Mouse (Mus musculus): ENCODE results near the gene Gltp. TPM values are rescaled to one million over a fixed set of nuclear protein-coding genes. Genes with fewer than 3 reads are reported as not detected.

The Gltp gene
- polyA plus RNA-seq, 1 experiment from 2014 or later = 53.4 TPM

GRCm38 (mm10) chr5:114657426-114657825, 33.4 kb downstream of the Gltp start:
- no peak overlapping the region for H3K9ac ChIP-seq (ENCODE audit: low read depth, low read length)
- no peaks in the 10 kb centered on the region for H3K4me1 ChIP-seq (replicated peaks; ENCODE audit: control insufficient read depth, insufficient read depth, low read length)
- no peak overlapping the region; the same call in 1 of the 2 replicates for H3K4me3 ChIP-seq (ENCODE audit: low read depth, low read length)
- 46% methylated on average over 10 of the region's 10 CpGs for WGBS
- H3K36me3 ChIP-seq (ENCODE audit: control insufficient read depth, insufficient read depth, low read length) = no peaks in the 10 kb centered on the region
- no peak for ATAC-seq (replicated peaks; ENCODE audit: low FRiP score)
- no peak overlapping the region for H3K27ac ChIP-seq (ENCODE audit: low read depth, low read length)
- H3K9me3 ChIP-seq (ENCODE audit: control insufficient read depth, low read length) = no peaks in the 10 kb centered on the region
- peak overlapping the region; percentile 83 for H3K4me2 ChIP-seq
- no peak for DNase-seq (ENCODE audit: low spot score)
- peaks cover 52% of the 10 kb centered on the region for H3K27me3 ChIP-seq (replicated peaks; ENCODE audit: control insufficient read depth, insufficient read depth, low read length)

DNA sequence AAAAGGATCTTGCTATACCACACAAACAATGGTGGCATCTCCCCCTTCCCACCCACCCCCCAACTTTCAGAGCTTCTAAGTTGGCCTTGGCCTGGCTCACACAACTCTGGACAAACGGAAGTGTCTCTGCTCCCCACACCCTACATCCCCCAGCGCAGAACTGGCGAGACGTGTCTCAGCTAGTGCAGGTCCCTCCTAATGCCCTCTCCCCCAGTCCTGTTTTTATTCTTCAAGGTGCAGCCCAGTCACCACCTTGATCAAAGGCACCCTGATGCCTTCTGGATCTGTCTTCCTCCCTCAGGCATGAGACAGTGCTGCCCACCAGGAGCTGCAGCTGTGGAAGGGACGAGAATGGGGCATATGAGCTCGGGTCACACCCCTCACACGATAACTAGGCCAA, 34.5 kb downstream of the Gltp start:
- no peak overlapping the region for H3K4me3 ChIP-seq (ENCODE audit: low read depth, low read length)
- WGBS = 73% methylated on average over 7 of the region's 7 CpGs
- DNase-seq (ENCODE audit: low spot score) (no peak), ATAC-seq (replicated peaks; ENCODE audit: low FRiP score) (no peak)
- no peaks in the 10 kb centered on the region for H3K9me3 ChIP-seq (ENCODE audit: control insufficient read depth, low read length)
- H3K9ac ChIP-seq (ENCODE audit: low read depth, low read length) = no peak overlapping the region
- H3K27me3 ChIP-seq (replicated peaks; ENCODE audit: control insufficient read depth, insufficient read depth, low read length) = peaks cover 52% of the 10 kb centered on the region
- H3K4me2 ChIP-seq = no peak overlapping the region
- H3K4me1 ChIP-seq (replicated peaks; ENCODE audit: control insufficient read depth, insufficient read depth, low read length) = no peaks in the 10 kb centered on the region
- no peaks in the 10 kb centered on the region for H3K36me3 ChIP-seq (ENCODE audit: control insufficient read depth, insufficient read depth, low read length)
- H3K27ac ChIP-seq (ENCODE audit: low read depth, low read length) = no peak overlapping the region

- peaks cover 4% of the 10 kb centered on the region for H3K4me1 ChIP-seq (replicated peaks; ENCODE audit: control insufficient read depth, insufficient read depth, low read length)
- H3K27me3 ChIP-seq (replicated peaks; ENCODE audit: control insufficient read depth, insufficient read depth, low read length) = peaks cover 51% of the 10 kb centered on the region
- DNase-seq (ENCODE audit: low spot score) (no peak), ATAC-seq (replicated peaks; ENCODE audit: low FRiP score) (no peak)
- no peak overlapping the region for H3K4me3 ChIP-seq (ENCODE audit: low read depth, low read length)
- no peak overlapping the region for H3K9ac ChIP-seq (ENCODE audit: low read depth, low read length)
- H3K27ac ChIP-seq (ENCODE audit: low read depth, low read length) = no peak overlapping the region
- no peaks in the 10 kb centered on the region for H3K36me3 ChIP-seq (ENCODE audit: control insufficient read depth, insufficient read depth, low read length)
- WGBS = 81% methylated on average over 5 of the region's 5 CpGs
- H3K9me3 ChIP-seq (ENCODE audit: control insufficient read depth, low read length) = no peaks in the 10 kb centered on the region
- no peak overlapping the region for H3K4me2 ChIP-seq
Measured at GRCm38 (mm10) chr5:114655721-114656120, 35.1 kb downstream of the Gltp start.

- ATAC-seq (replicated peaks; ENCODE audit: low FRiP score) (no peak), DNase-seq (ENCODE audit: low spot score) (no peak)
- Histone ChIP-seq H3K36me3 (ENCODE audit: control insufficient read depth, insufficient read depth, low read length) (no peaks in the 10 kb centered on the region), H3K4me2 (no peak overlapping the region), H3K4me1 (replicated peaks; ENCODE audit: control insufficient read depth, insufficient read depth, low read length) (peaks cover 15% of the 10 kb centered on the region), H3K27me3 (replicated peaks; ENCODE audit: control insufficient read depth, insufficient read depth, low read length) (peaks cover 44% of the 10 kb centered on the region), H3K9ac (ENCODE audit: low read depth, low read length) (0 out of 2 replicates have a peak overlapping the region, but pooled peaks have one; percentile 20), H3K27ac (ENCODE audit: low read depth, low read length) (no peak overlapping the region), H3K9me3 (ENCODE audit: control insufficient read depth, low read length) (no peaks in the 10 kb centered on the region), H3K4me3 (ENCODE audit: low read depth, low read length) (no peak overlapping the region)
- WGBS = 65% methylated on average over 12 of the region's 15 CpGs
Measured at GRCm38 (mm10) chr5:114653656-114654437, 36.9 kb downstream of the Gltp start.

- no peak overlapping the region for H3K4me2 ChIP-seq
- ATAC-seq (replicated peaks; ENCODE audit: low FRiP score) (no peak), DNase-seq (ENCODE audit: low spot score) (no peak)
- H3K4me1 ChIP-seq (replicated peaks; ENCODE audit: control insufficient read depth, insufficient read depth, low read length) = peaks cover 27% of the 10 kb centered on the region
- H3K27ac ChIP-seq (ENCODE audit: low read depth, low read length) = no peak overlapping the region
- no peaks in the 10 kb centered on the region for H3K9me3 ChIP-seq (ENCODE audit: control insufficient read depth, low read length)
- no peak overlapping the region for H3K4me3 ChIP-seq (ENCODE audit: low read depth, low read length)
- 34% methylated on average over 3 of the region's 3 CpGs for WGBS
- H3K9ac ChIP-seq (ENCODE audit: low read depth, low read length) = no peak overlapping the region
- no peaks in the 10 kb centered on the region for H3K36me3 ChIP-seq (ENCODE audit: control insufficient read depth, insufficient read depth, low read length)
- peaks cover 23% of the 10 kb centered on the region for H3K27me3 ChIP-seq (replicated peaks; ENCODE audit: control insufficient read depth, insufficient read depth, low read length)
Measured at GRCm38 (mm10) chr5:114651449-114651848, 39.3 kb downstream of the Gltp start.

- Histone ChIP-seq H3K36me3 (ENCODE audit: control insufficient read depth, insufficient read depth, low read length) (no peaks in the 10 kb centered on the region), H3K4me3 (ENCODE audit: low read depth, low read length) (no peak overlapping the region), H3K9me3 (ENCODE audit: control insufficient read depth, low read length) (no peaks in the 10 kb centered on the region), H3K9ac (ENCODE audit: low read depth, low read length) (no peak overlapping the region), H3K4me1 (replicated peaks; ENCODE audit: control insufficient read depth, insufficient read depth, low read length) (peaks cover 27% of the 10 kb centered on the region), H3K27me3 (replicated peaks; ENCODE audit: control insufficient read depth, insufficient read depth, low read length) (peaks cover 18% of the 10 kb centered on the region), H3K27ac (ENCODE audit: low read depth, low read length) (no peak overlapping the region), H3K4me2 (no peak overlapping the region)
- WGBS = 53% methylated on average over 14 of the region's 14 CpGs
- no peak for DNase-seq (ENCODE audit: low spot score)
- ATAC-seq (replicated peaks; ENCODE audit: low FRiP score) = no peak
Measured at GRCm38 (mm10) chr5:114651002-114651401, 39.8 kb downstream of the Gltp start.

GRCm38 (mm10) chr5:114648728-114649311, 42.0 kb downstream of the Gltp start:
- H3K4me3 ChIP-seq (ENCODE audit: low read depth, low read length) = no peak overlapping the region
- H3K4me2 ChIP-seq = no peak overlapping the region
- no peaks in the 10 kb centered on the region for H3K9me3 ChIP-seq (ENCODE audit: control insufficient read depth, low read length)
- no peaks in the 10 kb centered on the region for H3K36me3 ChIP-seq (ENCODE audit: control insufficient read depth, insufficient read depth, low read length)
- 86% methylated on average over 11 of the region's 11 CpGs for WGBS
- no peak overlapping the region for H3K27ac ChIP-seq (ENCODE audit: low read depth, low read length)
- no peak for ATAC-seq (replicated peaks; ENCODE audit: low FRiP score)
- peaks cover 10% of the 10 kb centered on the region for H3K27me3 ChIP-seq (replicated peaks; ENCODE audit: control insufficient read depth, insufficient read depth, low read length)
- no peak overlapping the region for H3K9ac ChIP-seq (ENCODE audit: low read depth, low read length)
- no peak for DNase-seq (ENCODE audit: low spot score)
- peaks cover 38% of the 10 kb centered on the region for H3K4me1 ChIP-seq (replicated peaks; ENCODE audit: control insufficient read depth, insufficient read depth, low read length)

- peak; percentile 78 for ATAC-seq (replicated peaks; ENCODE audit: low FRiP score)
- peak overlapping the region; percentile 59 for H3K9ac ChIP-seq (ENCODE audit: low read depth, low read length)
- no peaks in the 10 kb centered on the region for H3K9me3 ChIP-seq (ENCODE audit: control insufficient read depth, low read length)
- WGBS = 2% methylated on average over 27 of the region's 27 CpGs
- H3K4me2 ChIP-seq = peak overlapping the region; percentile 75
- H3K36me3 ChIP-seq (ENCODE audit: control insufficient read depth, insufficient read depth, low read length) = no peaks in the 10 kb centered on the region
- DNase-seq (ENCODE audit: low spot score) = peak; percentile 74
- peak overlapping the region; percentile 41 for H3K4me3 ChIP-seq (ENCODE audit: low read depth, low read length)
- H3K27me3 ChIP-seq (replicated peaks; ENCODE audit: control insufficient read depth, insufficient read depth, low read length) = peaks cover 11% of the 10 kb centered on the region
- H3K27ac ChIP-seq (ENCODE audit: low read depth, low read length) = peak overlapping the region; percentile 25
- H3K4me1 ChIP-seq (replicated peaks; ENCODE audit: control insufficient read depth, insufficient read depth, low read length) = peaks cover 38% of the 10 kb centered on the region
Measured at GRCm38 (mm10) chr5:114647211-114647974, 43.4 kb downstream of the Gltp start.
